ENCODE assay signal across 20 mouse cellular contexts in genomic region chr12:71364106-71364505, GRCm38 (mm10). TPM values are rescaled to one million over a fixed set of nuclear protein-coding genes. Genes with fewer than 3 reads are reported as not detected.
DNase-seq lines count a peak whose midpoint lies in the region; ATAC-seq and TF ChIP-seq lines count a peak whose summit lies in the region.
"Had no signal": no experiment of that assay in that cellular context is flagged by ENCODE, and none has a peak within 500 bp of the region (broad histone marks: within the 10 kb centered on the region; RNA-seq: fewer than 3 reads in every experiment).

No protein-coding gene starts in this region.

- peaks cover 5% of the 10 kb centered on the region for H3K4me1 ChIP-seq in forebrain, postnatal 0 days (ENCODE audit: insufficient read depth)
- 0 out of 2 replicates have a peak, but pooled peaks cover 2% of the 10 kb centered on the region for H3K4me1 ChIP-seq in forebrain, embryonic 11.5 days (replicated peaks; ENCODE audit: control insufficient read depth, insufficient read depth, low read length)
- H3K4me1 ChIP-seq in midbrain, embryonic 12.5 days: no peaks in the 10 kb centered on the region; the same call in 1 of the 2 replicates
- H3K4me1 ChIP-seq in midbrain, embryonic 15.5 days: peaks cover 3% of the 10 kb centered on the region; the same call in 1 of the 2 replicates
- H3K4me1 ChIP-seq: limb, embryonic 13.5 days; liver, embryonic 15.5 days had no signal

- no peaks in the 10 kb centered on the region for H3K36me3 ChIP-seq in forebrain, postnatal 0 days (ENCODE audit: insufficient read depth)
- no peaks in the 10 kb centered on the region for H3K36me3 ChIP-seq in forebrain, embryonic 11.5 days (ENCODE audit: control insufficient read depth, insufficient read depth, low read length)
- H3K36me3 ChIP-seq in midbrain, embryonic 12.5 days: no peaks in the 10 kb centered on the region
- no peaks in the 10 kb centered on the region for H3K36me3 ChIP-seq in midbrain, embryonic 15.5 days (replicated peaks)
- H3K36me3 ChIP-seq: heart, embryonic 10.5 days; limb, embryonic 13.5 days; liver, embryonic 15.5 days; neural tube, embryonic 15.5 days had no signal

- H3K27ac ChIP-seq in forebrain, postnatal 0 days (ENCODE audit: low read depth, low read length): peak overlapping the region; percentile 10; the same call in 1 of the 2 replicates
- H3K27ac ChIP-seq in forebrain, embryonic 11.5 days (ENCODE audit: low read depth, low read length): no peak overlapping the region
- 0 out of 2 replicates have a peak overlapping the region, but pooled peaks have one; percentile 6 for H3K27ac ChIP-seq in midbrain, embryonic 12.5 days (replicated peaks)
- no peak overlapping the region for H3K27ac ChIP-seq in midbrain, embryonic 15.5 days
- H3K27ac ChIP-seq: heart, embryonic 10.5 days; limb, embryonic 13.5 days; liver, embryonic 15.5 days; neural tube, embryonic 15.5 days had no signal

- no peak overlapping the region for H3K4me2 ChIP-seq in forebrain, postnatal 0 days (ENCODE audit: low read depth)
- H3K4me2 ChIP-seq in forebrain, embryonic 11.5 days (ENCODE audit: low read depth, low read length, severe bottlenecking): no peak overlapping the region
- H3K4me2 ChIP-seq in midbrain, embryonic 12.5 days (replicated peaks): no peak overlapping the region
- H3K4me2 ChIP-seq in midbrain, embryonic 15.5 days: no peak overlapping the region
- H3K4me2 ChIP-seq: limb, embryonic 13.5 days; liver, embryonic 15.5 days; neural tube, embryonic 15.5 days had no signal

- ATAC-seq in forebrain, postnatal 0 days: peak; percentile 71
- ATAC-seq in forebrain, embryonic 11.5 days (replicated peaks; ENCODE audit: low FRiP score): no peak
- no peak for ATAC-seq in midbrain, embryonic 12.5 days (ENCODE audit: low FRiP score, low read depth)
- ATAC-seq in midbrain, embryonic 15.5 days (replicated peaks): no peak

- no peaks in the 10 kb centered on the region for H3K9me3 ChIP-seq in forebrain, postnatal 0 days (ENCODE audit: low read length)
- no peaks in the 10 kb centered on the region for H3K9me3 ChIP-seq in forebrain, embryonic 11.5 days (ENCODE audit: control insufficient read depth, low read length)
- no peaks in the 10 kb centered on the region for H3K9me3 ChIP-seq in midbrain, embryonic 12.5 days
- H3K9me3 ChIP-seq in midbrain, embryonic 15.5 days: no peaks in the 10 kb centered on the region
- H3K9me3 ChIP-seq: heart, embryonic 10.5 days; limb, embryonic 13.5 days; liver, embryonic 15.5 days; neural tube, embryonic 15.5 days had no signal

- H3K4me3 ChIP-seq in forebrain, postnatal 0 days (ENCODE audit: low read depth, low read length): no peak overlapping the region
- H3K4me3 ChIP-seq in forebrain, embryonic 11.5 days (ENCODE audit: low read depth, low read length): no peak overlapping the region
- no peak overlapping the region for H3K4me3 ChIP-seq in midbrain, embryonic 12.5 days
- no peak overlapping the region for H3K4me3 ChIP-seq in midbrain, embryonic 15.5 days
- H3K4me3 ChIP-seq: erythroblast, embryonic 14.5 days; heart, embryonic 10.5 days; limb, embryonic 13.5 days; liver, embryonic 15.5 days; neural tube, embryonic 15.5 days had no signal

- no peak overlapping the region for H3K9ac ChIP-seq in forebrain, postnatal 0 days
- no peak overlapping the region for H3K9ac ChIP-seq in forebrain, embryonic 11.5 days (ENCODE audit: low read length)
- H3K9ac ChIP-seq in midbrain, embryonic 12.5 days (replicated peaks): no peak overlapping the region
- no peak overlapping the region for H3K9ac ChIP-seq in midbrain, embryonic 15.5 days
- H3K9ac ChIP-seq: limb, embryonic 13.5 days; liver, embryonic 15.5 days; neural tube, embryonic 15.5 days had no signal

- TF ChIP-seq CTCF in forebrain, postnatal 0 days (IDR thresholded peaks at IDR 0.05; ENCODE audit: low read depth): no peak

- DNase-seq in forebrain, postnatal 0 days: peak; percentile 67
- no peak for DNase-seq in forebrain, embryonic 11.5 days (ENCODE audit: low spot score)
- peak; percentile 30 to 49 for DNase-seq in cerebellum, adult 18-20 months
- DNase-seq in cerebellum, postnatal 36 days: peak; percentile 11 to 32
- no peak for DNase-seq in frontal cortex, postnatal 14 days (ENCODE audit: low spot score in 2 of 2)
- DNase-seq in kidney, postnatal 36 days: no peak
- DNase-seq: adrenal gland, adult 2 months; gastrocnemius, postnatal 36 days; heart, postnatal 14 days; kidney, adult 8-10 months; kidney, postnatal 25 days; lung, postnatal 10 days; thymus, adult 2 months had no signal

- 13% methylated on average over 7 of the region's 7 CpGs for WGBS in forebrain, postnatal 0 days
- WGBS in forebrain, embryonic 11.5 days: 60% methylated on average over 7 of the region's 7 CpGs
- 67% methylated on average over 7 of the region's 7 CpGs for WGBS in midbrain, embryonic 12.5 days
- WGBS in midbrain, embryonic 15.5 days: 46% methylated on average over 7 of the region's 7 CpGs

- H3K27me3 ChIP-seq in forebrain, postnatal 0 days (ENCODE audit: insufficient read depth, low read length): no peaks in the 10 kb centered on the region
- no peaks in the 10 kb centered on the region for H3K27me3 ChIP-seq in forebrain, embryonic 11.5 days (ENCODE audit: control insufficient read depth, insufficient read depth, low read length)
- H3K27me3 ChIP-seq in midbrain, embryonic 12.5 days: no peaks in the 10 kb centered on the region
- no peaks in the 10 kb centered on the region for H3K27me3 ChIP-seq in midbrain, embryonic 15.5 days (replicated peaks)
- H3K27me3 ChIP-seq: liver, embryonic 15.5 days; neural tube, embryonic 15.5 days had no signal

RNA-seq across cellular contexts. Expression of gene Dact1, which starts 54.4 kb away (rescaled TPM):
- 75.1 and 102 TPM in 2 replicates for total RNA-seq in forebrain, postnatal 0 days (2014; rRNA removed)
- polyA plus RNA-seq in forebrain, postnatal 0 days (2015; fragmentation: Nextera tagmentation; extraction: Ambion mirVana): 24.1 and 26.3 TPM in 2 replicates
- polyA plus RNA-seq in forebrain, embryonic 11.5 days (2014; fragmentation: Nextera tagmentation; extraction: Ambion mirVana): 11.0 and 13.1 TPM in 2 replicates
- polyA plus RNA-seq in midbrain, embryonic 12.5 days (2016; fragmentation: Nextera tagmentation; extraction: Ambion mirVana): 30.5 and 32.6 TPM in 2 replicates
- 36.5 and 37.8 TPM in 2 replicates for polyA plus RNA-seq in midbrain, embryonic 15.5 days (2015; fragmentation: Nextera tagmentation; extraction: Ambion mirVana)
- polyA plus RNA-seq: erythroblast, embryonic 14.5 days had no signal

Comparison
In these comparisons a context has a peak if more than half of its experiments do, and no peak if none do; other contexts are left out.
1. DNase-seq: peak in forebrain, postnatal 0 days (single experiment), cerebellum, adult 18-20 months (2 of 2) and cerebellum, postnatal 36 days (2 of 2); none in forebrain, embryonic 11.5 days (single experiment), frontal cortex, postnatal 14 days (0 of 2) and kidney, postnatal 36 days (0 of 2).
2. H3K27ac ChIP-seq: peak in forebrain, postnatal 0 days (single experiment) and midbrain, embryonic 12.5 days (single experiment); none in forebrain, embryonic 11.5 days (single experiment) and midbrain, embryonic 15.5 days (single experiment).